Mouse (Mus musculus) small intestine, adult 2 months (tissue): ENCODE measurements at regions not wholly inside any gene's neighbourhood (a gene's known extent, or its start where the extent isn't known, plus 50 kb on each side); places are given as distances from the start of the nearest gene placed in this dataset.

ENCODE experiments used
- CTCF ChIP-seq: fragments of 200-500 bp; IDR thresholded peaks from 2 replicates; pipeline ENCODE4 v1.5.1; 2012; ENCODE audit warnings: low read depth, mild to moderate bottlenecking, control low read depth, inconsistent platforms, low read length, moderate library complexity, mixed read lengths; ENCODE audit not compliant: insufficient replicate concordance, insufficient read length; ENCODE audit errors: extremely low read depth
- POLR2A ChIP-seq: fragments of 200-500 bp; IDR thresholded peaks from 2 replicates; pipeline ENCODE4 v1.6.1; 2012; ENCODE audit warnings: low read depth, mild to moderate bottlenecking, control low read depth, inconsistent platforms, low read length, moderate library complexity

DNA sequence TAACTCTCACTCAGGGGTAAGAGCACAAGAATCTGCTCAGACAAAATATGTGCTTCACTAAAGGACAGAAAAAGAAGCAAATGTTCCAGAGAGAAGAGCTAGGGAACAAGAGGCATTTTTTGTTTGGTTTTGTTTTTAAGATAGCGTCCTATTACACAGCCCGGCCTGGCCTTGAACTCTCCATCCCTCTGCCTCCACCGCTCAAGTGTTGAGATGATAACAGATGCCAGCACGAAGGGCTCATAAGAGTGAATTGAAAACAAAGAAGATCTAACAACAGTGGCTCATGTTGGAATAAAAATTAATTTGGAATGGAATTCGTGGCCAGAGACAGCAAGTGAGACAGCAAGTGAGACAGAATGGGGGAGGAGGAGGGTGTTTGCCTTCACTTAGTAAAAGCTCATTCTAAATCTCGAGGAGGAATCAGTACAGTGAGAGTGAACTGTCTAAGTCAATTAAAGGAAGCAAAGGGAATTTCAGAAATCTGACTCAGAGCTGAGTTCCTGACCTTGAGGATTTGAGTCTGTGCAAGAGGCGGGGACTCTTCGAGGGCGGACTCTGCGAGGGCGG is 116.3 kb upstream of the Mrps22 start:
- TF ChIP-seq CTCF (no peak), POLR2A (no peak)
